Comparison of ENCODE assay signal across 25 mouse cellular contexts in the genomic region with DNA sequence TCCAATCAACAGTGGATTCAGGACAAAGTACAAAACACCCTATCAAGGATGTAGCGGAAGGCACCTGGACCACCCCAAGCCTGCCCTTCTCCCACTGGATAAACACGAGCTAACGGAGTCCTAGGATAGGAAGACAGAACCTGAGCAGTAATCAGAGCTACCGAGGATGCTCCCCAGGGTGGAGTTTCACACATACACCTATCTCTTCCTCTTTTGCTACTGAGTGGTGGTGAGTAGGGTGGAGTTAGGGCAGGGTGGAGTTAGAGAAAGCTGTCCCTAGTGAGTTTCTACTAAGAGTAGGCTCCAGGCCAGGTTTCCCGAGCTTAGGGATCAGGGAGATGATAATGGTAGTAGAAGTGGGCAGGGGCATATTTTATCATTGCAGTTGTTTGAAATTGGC.
DNase-seq lines count a peak whose midpoint lies in the region; ATAC-seq and TF ChIP-seq lines count a peak whose summit lies in the region.
"Had no signal": no experiment of that assay in that cellular context is flagged by ENCODE, and none has a peak within 500 bp of the region (broad histone marks: within the 10 kb centered on the region; RNA-seq: fewer than 3 reads in every experiment).

No protein-coding gene starts in this region.

- H3K4me1 ChIP-seq in kidney, adult 2 months (ENCODE audit: control insufficient read depth, insufficient read depth, low read length), result no peaks in the 10 kb centered on the region
- H3K4me1 ChIP-seq: embryonic facial prominence, embryonic 12.5 days; embryonic facial prominence, embryonic 15.5 days; hindbrain, embryonic 10.5 days had no signal

- no peaks in the 10 kb centered on the region for H3K36me3 ChIP-seq in splenic B cell, adult 2 months (ENCODE audit: control insufficient read depth, insufficient read depth, low read length, poor library complexity, severe bottlenecking)
- no peaks in the 10 kb centered on the region for H3K36me3 ChIP-seq in kidney, adult 2 months (ENCODE audit: control insufficient read depth, insufficient read depth, low read length)
- H3K36me3 ChIP-seq: embryonic facial prominence, embryonic 12.5 days; embryonic facial prominence, embryonic 15.5 days; hindbrain, embryonic 10.5 days; hindbrain, embryonic 13.5 days had no signal

- H3K27me3 ChIP-seq in splenic B cell, adult 2 months (ENCODE audit: control insufficient read depth, insufficient read depth, low read length, poor library complexity, severe bottlenecking), result no peaks in the 10 kb centered on the region
- no peaks in the 10 kb centered on the region for H3K27me3 ChIP-seq in kidney, adult 2 months (replicated peaks; ENCODE audit: control insufficient read depth, insufficient read depth, low read length)
- H3K27me3 ChIP-seq: embryonic facial prominence, embryonic 12.5 days; embryonic facial prominence, embryonic 15.5 days; hindbrain, embryonic 13.5 days had no signal

- no peak for TF ChIP-seq CTCF in kidney, adult 2 months (conservative IDR thresholded peaks at IDR 0.05; ENCODE audit: insufficient read depth, insufficient read length, low read depth, low read length)

- DNase-seq in A20 (ENCODE audit: low read depth, low spot score), result peak; percentile 16
- peak; percentile 28 for DNase-seq in CD4-positive helper T cell, adult 2 months (ENCODE audit: low read depth, low spot score)
- DNase-seq in splenic B cell, adult 2 months (ENCODE audit: low read depth, low spot score), result peak; percentile 51
- DNase-seq in thymus, postnatal 0 days (ENCODE audit: low spot score), result no peak
- DNase-seq in kidney, adult 2 months, result no peak
- no peak for DNase-seq in right cerebral cortex, postnatal 14 days
- DNase-seq: adrenal gland, adult 2 months; adrenal gland, postnatal 14 days; cerebellum, adult 11 months; cerebellum, adult 2 months; cerebellum, adult 9-11 months; cerebellum, postnatal 25 days; forebrain, postnatal 0 days; gastrocnemius, adult 2 months; gastrocnemius, postnatal 14 days; heart, adult 11 months; heart, postnatal 36 days had no signal

- WGBS in kidney, adult 2 months, result 79% methylated on average over 5 of the region's 5 CpGs

- peak; percentile 43 for ATAC-seq in activated CD4-positive, CD25-positive, alpha-beta regulatory T cell, adult 4 months
- ATAC-seq: forebrain, embryonic 14.5 days; forebrain, postnatal 0 days; hindbrain, embryonic 16.5 days; inflammation-experienced regulatory T-cells, adult 6 months had no signal

- no peak overlapping the region for H3K27ac ChIP-seq in kidney, adult 2 months (ENCODE audit: insufficient read depth, low read depth, low read length)
- H3K27ac ChIP-seq: embryonic facial prominence, embryonic 12.5 days; embryonic facial prominence, embryonic 15.5 days; gastrocnemius, adult 2 months; hindbrain, embryonic 10.5 days; hindbrain, embryonic 13.5 days had no signal

- H3K4me3 ChIP-seq in kidney, adult 2 months (ENCODE audit: insufficient read depth, low read depth, low read length), result no peak overlapping the region
- H3K4me3 ChIP-seq: embryonic facial prominence, embryonic 12.5 days; embryonic facial prominence, embryonic 15.5 days; gastrocnemius, adult 2 months; hindbrain, embryonic 10.5 days; hindbrain, embryonic 13.5 days had no signal

- TF ChIP-seq POLR2A in kidney, adult 2 months (IDR thresholded peaks at IDR 0.05; ENCODE audit: low read depth, low read length), result no peak

Comparison
In these comparisons a context has a peak if more than half of its experiments do, and no peak if none do; other contexts are left out.
1. DNase-seq: peak in A20 (single experiment), CD4-positive helper T cell, adult 2 months (single experiment) and splenic B cell, adult 2 months (single experiment); none in thymus, postnatal 0 days (single experiment), kidney, adult 2 months (single experiment) and right cerebral cortex, postnatal 14 days (single experiment).